Mouse (Mus musculus): Measurements from ENCODE around the gene Olfr1176.

The Olfr1176 gene

GRCm38 (mm10) chr2:88336421-88336820, at the start of gene Olfr1176:
Gene Olfr1176 (plus strand): TSS chr2:88336721.
- DNase-seq = no peak

- DNase-seq = no peak
These were observed 21.5 kb upstream of the Olfr1176 start, which contains the start of gene Olfr1174-ps for GRCm38 (mm10) chr2:88315035-88315434. Gene Olfr1174-ps (minus strand): TSS chr2:88315135.

- DNase-seq = no peak
These were observed 9.4 kb upstream of the Olfr1176 start, which contains the start of gene Olfr1175-ps for GRCm38 (mm10) chr2:88327115-88327514. Gene Olfr1175-ps (minus strand): TSS chr2:88327215.

- DNase-seq = no peak
These were observed 9.9 kb downstream of the Olfr1176 start, which contains the start of gene Olfr1177-ps for GRCm38 (mm10) chr2:88346392-88346791. Gene Olfr1177-ps (minus strand): TSS chr2:88346492.

GRCm38 (mm10) chr2:88356304-88356703, 19.8 kb downstream of the Olfr1176 start:
- DNase-seq = no peak

- DNase-seq = no peak
These were observed 50.2 kb downstream of the Olfr1176 start, which contains the start of gene Olfr1178 for GRCm38 (mm10) chr2:88386762-88387161. Gene Olfr1178 (plus strand): TSS chr2:88387062.

Measured in thymus, postnatal 14 days (tissue).